Mouse (Mus musculus): ENCODE data around the gene Gm4553. TPM values are rescaled to one million over a fixed set of nuclear protein-coding genes. Genes with fewer than 3 reads are reported as not detected.
A peak's percentile ranks its signal among the peaks of the same experiment; 100 is the strongest.
"Not testable (repeated sequence)": the region's sequence is repeated elsewhere in the genome, so short reads cannot be mapped to it uniquely, and the experiment has no call there.

The Gm4553 gene
- not detected in 2 replicates for total RNA-seq (2017)

GRCm38 (mm10) chr7:142165639-142166038, at the start of gene Gm4553:
Gm4553 (minus strand) TSS chr7:142165739.
- ATAC-seq (replicated peaks; ENCODE audit: low read depth, poor library complexity, severe bottlenecking) = not testable (repeated sequence)

- not testable (repeated sequence) for ATAC-seq (replicated peaks; ENCODE audit: low read depth, poor library complexity, severe bottlenecking)
Measured at GRCm38 (mm10) chr7:142212136-142212535, 46.6 kb upstream of the Gm4553 start.

- ATAC-seq (replicated peaks; ENCODE audit: low read depth, poor library complexity, severe bottlenecking) = no peak
Measured at GRCm38 (mm10) chr7:142211559-142211958, 46.0 kb upstream of the Gm4553 start, which contains the start of gene Gm7579. Gm7579 (plus strand) TSS chr7:142211859.

GRCm38 (mm10) chr7:142206891-142207290, 41.4 kb upstream of the Gm4553 start:
- ATAC-seq (replicated peaks; ENCODE audit: low read depth, poor library complexity, severe bottlenecking) = not testable (repeated sequence)

- no peak for ATAC-seq (replicated peaks; ENCODE audit: low read depth, poor library complexity, severe bottlenecking)
Measured at GRCm38 (mm10) chr7:142205488-142205887, 39.9 kb upstream of the Gm4553 start.

- no peak for ATAC-seq (replicated peaks; ENCODE audit: low read depth, poor library complexity, severe bottlenecking)
Measured at GRCm38 (mm10) chr7:142201064-142201463, 35.5 kb upstream of the Gm4553 start, which contains the start of gene Krtap5-3. Krtap5-3 (plus strand) TSS chr7:142201364.

GRCm38 (mm10) chr7:142198748-142199147, 33.2 kb upstream of the Gm4553 start:
- ATAC-seq (replicated peaks; ENCODE audit: low read depth, poor library complexity, severe bottlenecking) = no peak

- no peak for ATAC-seq (replicated peaks; ENCODE audit: low read depth, poor library complexity, severe bottlenecking)
Measured at GRCm38 (mm10) chr7:142190289-142190688, 24.8 kb upstream of the Gm4553 start, which contains the start of gene Gm10153. Gm10153 (minus strand) TSS chr7:142190389.

GRCm38 (mm10) chr7:142188156-142188555, 22.6 kb upstream of the Gm4553 start:
- no peak for ATAC-seq (replicated peaks; ENCODE audit: low read depth, poor library complexity, severe bottlenecking)

- no peak for ATAC-seq (replicated peaks; ENCODE audit: low read depth, poor library complexity, severe bottlenecking)
Measured at GRCm38 (mm10) chr7:142181021-142181420, 15.5 kb upstream of the Gm4553 start.

GRCm38 (mm10) chr7:142178685-142179084, 13.1 kb upstream of the Gm4553 start:
- ATAC-seq (replicated peaks; ENCODE audit: low read depth, poor library complexity, severe bottlenecking) = no peak

GRCm38 (mm10) chr7:142175905-142176304, 10.4 kb upstream of the Gm4553 start, which contains the start of gene Krtap5-2:
Krtap5-2 (minus strand) TSS chr7:142176005.
- ATAC-seq (replicated peaks; ENCODE audit: low read depth, poor library complexity, severe bottlenecking) = not testable (repeated sequence)

GRCm38 (mm10) chr7:142169836-142170235, 4.3 kb upstream of the Gm4553 start:
- peak; percentile 71; the same call in 1 of the 2 replicates for ATAC-seq (replicated peaks; ENCODE audit: low read depth, poor library complexity, severe bottlenecking)

- ATAC-seq (replicated peaks; ENCODE audit: low read depth, poor library complexity, severe bottlenecking) = no peak
Measured at GRCm38 (mm10) chr7:142159366-142159765, 6.2 kb downstream of the Gm4553 start.

- not testable (repeated sequence) for ATAC-seq (replicated peaks; ENCODE audit: low read depth, poor library complexity, severe bottlenecking)
Measured at GRCm38 (mm10) chr7:142157013-142157412, 8.5 kb downstream of the Gm4553 start, which contains the start of gene Gm29735. Gm29735 (minus strand) TSS chr7:142157113.

- ATAC-seq (replicated peaks; ENCODE audit: low read depth, poor library complexity, severe bottlenecking) = no peak
Measured at GRCm38 (mm10) chr7:142155308-142155707, 10.2 kb downstream of the Gm4553 start.

GRCm38 (mm10) chr7:142152191-142152590, 13.3 kb downstream of the Gm4553 start:
- no peak for ATAC-seq (replicated peaks; ENCODE audit: low read depth, poor library complexity, severe bottlenecking)

GRCm38 (mm10) chr7:142148633-142149032, 16.9 kb downstream of the Gm4553 start:
- no peak for ATAC-seq (replicated peaks; ENCODE audit: low read depth, poor library complexity, severe bottlenecking)

- 0 out of 2 replicates have a peak, but pooled peaks have one; percentile 58 for ATAC-seq (replicated peaks; ENCODE audit: low read depth, poor library complexity, severe bottlenecking)
Measured at GRCm38 (mm10) chr7:142146033-142146432, 19.5 kb downstream of the Gm4553 start.

- no peak for ATAC-seq (replicated peaks; ENCODE audit: low read depth, poor library complexity, severe bottlenecking)
Measured at GRCm38 (mm10) chr7:142145413-142145940, 20.1 kb downstream of the Gm4553 start.

GRCm38 (mm10) chr7:142144507-142144906, 21.0 kb downstream of the Gm4553 start, which contains the start of gene Gm45337:
Gm45337 (minus strand) TSS chr7:142144607.
- no peak for ATAC-seq (replicated peaks; ENCODE audit: low read depth, poor library complexity, severe bottlenecking)

All from common myeloid progenitor, adult 5-6 weeks (primary cell).